8 mouse cellular contexts compared by ENCODE assay signal in genomic region chr5:146948508-146949088, GRCm38 (mm10). TPM values are rescaled to one million over a fixed set of nuclear protein-coding genes. Genes with fewer than 3 reads are reported as not detected.
DNase-seq lines count a peak whose midpoint lies in the region; ATAC-seq and TF ChIP-seq lines count a peak whose summit lies in the region.

Gene Gtf3a, plus strand, starts transcription at chr5:146948657.

- H3K9ac ChIP-seq in CH12.LX (ENCODE audit: insufficient read depth, low read depth): peak within 1 kb of the TSS; percentile 76
- peak within 1 kb of the TSS; percentile 81 for H3K9ac ChIP-seq in heart, embryonic 12.5 days
- peak within 1 kb of the TSS; percentile 83 for H3K9ac ChIP-seq in kidney, postnatal 0 days (ENCODE audit: low read depth, low read length)
- H3K9ac ChIP-seq in liver, embryonic 13.5 days: peak within 1 kb of the TSS; percentile 87
- H3K9ac ChIP-seq in stomach, embryonic 14.5 days (replicated peaks; ENCODE audit: low read depth, low read length): peak within 1 kb of the TSS; percentile 84

- H3K27ac ChIP-seq in CH12.LX (ENCODE audit: insufficient read depth, low read depth): peak within 1 kb of the TSS; percentile 39; the same call in 1 of the 2 replicates
- peak within 1 kb of the TSS; percentile 82 for H3K27ac ChIP-seq in brown adipose tissue, adult 24 weeks (replicated peaks; ENCODE audit: low read depth, low read length)
- H3K27ac ChIP-seq in heart, embryonic 12.5 days (ENCODE audit: poor library complexity, severe bottlenecking): peak within 1 kb of the TSS; percentile 53; the same call in 1 of the 2 replicates
- H3K27ac ChIP-seq in kidney, postnatal 0 days: peak within 1 kb of the TSS; percentile 87
- H3K27ac ChIP-seq in liver, embryonic 13.5 days: peak within 1 kb of the TSS; percentile 78
- peak within 1 kb of the TSS; percentile 88 for H3K27ac ChIP-seq in stomach, embryonic 14.5 days (ENCODE audit: low read length)

- WGBS in heart, embryonic 12.5 days: under 1% methylated on average over 62 of the region's 62 CpGs
- WGBS in kidney, postnatal 0 days: under 1% methylated on average over 58 of the region's 62 CpGs
- under 1% methylated on average over 62 of the region's 62 CpGs for WGBS in liver, embryonic 13.5 days (ENCODE audit: insufficient replicate concordance)
- under 1% methylated on average over 62 of the region's 62 CpGs for WGBS in stomach, embryonic 14.5 days

- H3K4me1 ChIP-seq in CH12.LX (ENCODE audit: control insufficient read depth in 1 of 2, insufficient read depth in 2 of 2): peaks cover 0 to 18% of the 10 kb centered on the region in 2 experiments; a peak in 2 of 4 replicates
- peaks cover 11% of the 10 kb centered on the region; the same call in 1 of the 2 replicates for H3K4me1 ChIP-seq in brown adipose tissue, adult 24 weeks (ENCODE audit: control insufficient read depth, insufficient read depth, insufficient read length, low read length)
- H3K4me1 ChIP-seq in heart, embryonic 12.5 days (replicated peaks): peaks cover 11% of the 10 kb centered on the region; the same call in 1 of the 2 replicates
- 0 out of 2 replicates have a peak, but pooled peaks cover 3% of the 10 kb centered on the region for H3K4me1 ChIP-seq in kidney, postnatal 0 days (replicated peaks; ENCODE audit: insufficient read depth, low read length)
- peaks cover 30% of the 10 kb centered on the region for H3K4me1 ChIP-seq in liver, embryonic 13.5 days (replicated peaks)
- peaks cover 12% of the 10 kb centered on the region; the same call in 1 of the 2 replicates for H3K4me1 ChIP-seq in stomach, embryonic 14.5 days (ENCODE audit: control insufficient read depth, insufficient read depth, low read length)

- peak; percentile 91 for DNase-seq in CH12.LX (ENCODE audit: extremely low read depth)
- DNase-seq in kidney, postnatal 0 days (ENCODE audit: low spot score): peak; percentile 93
- DNase-seq in liver, embryonic 13.5 days: peak; percentile 73
- DNase-seq in natural killer cell, adult 2 months (ENCODE audit: low spot score in 2 of 2): peak; percentile 63 to 74

- H3K9me3 ChIP-seq in CH12.LX (replicated peaks; ENCODE audit: low read length): peaks cover 6% of the 10 kb centered on the region
- peaks cover 3% of the 10 kb centered on the region; the same call in 1 of the 2 replicates for H3K9me3 ChIP-seq in heart, embryonic 12.5 days (replicated peaks)
- no peaks in the 10 kb centered on the region for H3K9me3 ChIP-seq in kidney, postnatal 0 days (replicated peaks; ENCODE audit: low read length)
- 0 out of 2 replicates have a peak, but pooled peaks cover 2% of the 10 kb centered on the region for H3K9me3 ChIP-seq in liver, embryonic 13.5 days (replicated peaks)
- H3K9me3 ChIP-seq in stomach, embryonic 14.5 days (ENCODE audit: control insufficient read depth, low read depth, low read length): 0 out of 2 replicates have a peak, but pooled peaks cover 3% of the 10 kb centered on the region

- peak; percentile 88 for ATAC-seq in erythroid progenitor cell, adult 5-6 weeks (replicated peaks; ENCODE audit: low FRiP score, poor library complexity, severe bottlenecking)
- peak; percentile 94 for ATAC-seq in heart, embryonic 12.5 days (ENCODE audit: insufficient number of reproducible peaks, low FRiP score)
- ATAC-seq in kidney, postnatal 0 days (replicated peaks; ENCODE audit: low FRiP score, low read depth): peak; percentile 90
- peak; percentile 93 for ATAC-seq in liver, embryonic 13.5 days (ENCODE audit: low read depth)
- ATAC-seq in stomach, embryonic 14.5 days (ENCODE audit: insufficient number of reproducible peaks, insufficient read depth, low FRiP score, low read depth): peak; percentile 92

- dilution Hi-C loops in CH12.LX (cut with MboI; ENCODE audit: extremely low pct_ligation_motif_present, extremely low pct_unique_long_range_greater_than_20kb, low sequenced_read_pairs): no loop called here

- H3K27me3 ChIP-seq in CH12.LX (replicated peaks): no peaks in the 10 kb centered on the region
- H3K27me3 ChIP-seq in heart, embryonic 12.5 days (replicated peaks): no peaks in the 10 kb centered on the region
- no peaks in the 10 kb centered on the region for H3K27me3 ChIP-seq in kidney, postnatal 0 days (ENCODE audit: insufficient read depth, low read length)
- no peaks in the 10 kb centered on the region for H3K27me3 ChIP-seq in liver, embryonic 13.5 days
- H3K27me3 ChIP-seq in stomach, embryonic 14.5 days (ENCODE audit: control insufficient read depth, insufficient read depth, low read length): no peaks in the 10 kb centered on the region

- no peak for TF ChIP-seq RAD21 in CH12.LX (IDR thresholded peaks at IDR 0.05; ENCODE audit: low read depth, low read length)

- peaks cover 27 to 35% of the 10 kb centered on the region in 2 experiments for H3K36me3 ChIP-seq in CH12.LX (replicated peaks in 1 of 2; ENCODE audit: control insufficient read depth in 1 of 2, insufficient read depth in 1 of 2, low read length in 1 of 2)
- peaks cover 32% of the 10 kb centered on the region for H3K36me3 ChIP-seq in heart, embryonic 12.5 days
- peaks cover 24% of the 10 kb centered on the region for H3K36me3 ChIP-seq in kidney, postnatal 0 days (ENCODE audit: insufficient read depth, low read length)
- peaks cover 37% of the 10 kb centered on the region for H3K36me3 ChIP-seq in liver, embryonic 13.5 days
- H3K36me3 ChIP-seq in stomach, embryonic 14.5 days (ENCODE audit: control insufficient read depth, insufficient read depth, low read length): peaks cover 30% of the 10 kb centered on the region

- no peak for TF ChIP-seq EP300 in CH12.LX (IDR thresholded peaks at IDR 0.05; ENCODE audit: low read length)

- peaks cover 22% of the 10 kb centered on the region for H3K79me2 ChIP-seq in CH12.LX (replicated peaks; ENCODE audit: control insufficient read depth, extremely low read depth, insufficient read depth, poor library complexity, severe bottlenecking)

- H3K4me3 ChIP-seq in CH12.LX (replicated peaks in 1 of 3; ENCODE audit: low read depth in 2 of 3, low read length in 2 of 3, poor library complexity in 1 of 3): peak within 1 kb of the TSS; percentile 79 to 94 (median 90)
- H3K4me3 ChIP-seq in brown adipose tissue, adult 24 weeks (ENCODE audit: insufficient read depth, low read depth, low read length): peak within 1 kb of the TSS; percentile 67
- peak within 1 kb of the TSS; percentile 81 for H3K4me3 ChIP-seq in heart, embryonic 12.5 days
- peak within 1 kb of the TSS; percentile 69 for H3K4me3 ChIP-seq in kidney, postnatal 0 days (replicated peaks; ENCODE audit: low read depth, low read length)
- H3K4me3 ChIP-seq in liver, embryonic 13.5 days (replicated peaks): peak within 1 kb of the TSS; percentile 81
- peak within 1 kb of the TSS; percentile 75 for H3K4me3 ChIP-seq in stomach, embryonic 14.5 days (ENCODE audit: low read depth, low read length)

- peak; percentile 88 for TF ChIP-seq POLR2A in CH12.LX (IDR thresholded peaks at IDR 0.05; ENCODE audit: low read depth, low read length)

- peak within 1 kb of the TSS; percentile 90 for H3K4me2 ChIP-seq in CH12.LX (ENCODE audit: insufficient read depth, low read depth, poor library complexity, severe bottlenecking)
- peak within 1 kb of the TSS; percentile 89 for H3K4me2 ChIP-seq in heart, embryonic 12.5 days
- H3K4me2 ChIP-seq in kidney, postnatal 0 days (ENCODE audit: low read length): peak within 1 kb of the TSS; percentile 97
- peak within 1 kb of the TSS; percentile 93 for H3K4me2 ChIP-seq in liver, embryonic 13.5 days
- peak within 1 kb of the TSS; percentile 79 for H3K4me2 ChIP-seq in stomach, embryonic 14.5 days (replicated peaks; ENCODE audit: low read depth, low read length)

- in situ Hi-C loops in CH12.LX (cut with MboI; ENCODE audit: low pct_ligation_motif_present, low pct_unique_long_range_greater_than_20kb, low sequenced_read_pairs): loop anchor here (10.0 kb wide), 1 partner anchor 286 kb away; no protein-coding TSS in a partner anchor

- TF ChIP-seq CTCF in CH12.LX (conservative IDR thresholded peaks at IDR 0.05 in 1 of 2, IDR thresholded peaks at IDR 0.05 in 1 of 2; ENCODE audit: low read depth in 2 of 2, low read length in 2 of 2): no peak
- TF ChIP-seq CTCF in kidney, postnatal 0 days (IDR thresholded peaks at IDR 0.05; ENCODE audit: low read depth): peak; percentile 12; the same call in 1 of the 2 replicates

TF ChIP-seq in CH12.LX, 34 proteins besides CTCF, POLR2A, EP300 and RAD21 (continues in another document):
- TF ChIP-seq MAFK (IDR thresholded peaks at IDR 0.05; ENCODE audit: insufficient replicate concordance, low read length) (no peak), CHD2 (IDR thresholded peaks at IDR 0.05; ENCODE audit: low read length) (0 out of 2 replicates have a peak, but pooled peaks have one; percentile 21), CHD1 (IDR thresholded peaks at IDR 0.05; ENCODE audit: low read depth, low read length) (no peak; the same call in 1 of the 2 replicates), E2F4 (IDR thresholded peaks at IDR 0.05; ENCODE audit: insufficient replicate concordance, low read depth, low read length) (no peak), GABPA (IDR thresholded peaks at IDR 0.05; ENCODE audit: insufficient replicate concordance, low read depth, low read length) (no peak), RCOR1 (conservative IDR thresholded peaks at IDR 0.05; ENCODE audit: low read depth, low read length) (0 out of 2 replicates have a peak, but pooled peaks have one; percentile 16), BHLHE40 (IDR thresholded peaks at IDR 0.05; ENCODE audit: low read depth, low read length) (peak; percentile 89), SIN3A (IDR thresholded peaks at IDR 0.05; ENCODE audit: low read length) (peak; percentile 70; the same call in 1 of the 2 replicates), NRF1 (IDR thresholded peaks at IDR 0.05; ENCODE audit: low read depth, low read length) (peak; percentile 99), SMC3 (IDR thresholded peaks at IDR 0.05; ENCODE audit: low read depth, low read length) (no peak), NELFE (IDR thresholded peaks at IDR 0.05; ENCODE audit: low read depth, low read length) (peak; percentile 96), IRF4 (IDR thresholded peaks at IDR 0.05; ENCODE audit: low read depth, low read length) (peak; percentile 25; the same call in 1 of the 2 replicates), ZC3H11A (IDR thresholded peaks at IDR 0.05; ENCODE audit: low read depth, low read length) (no peak)

RNA-seq across cellular contexts. Expression of gene Gtf3a, which starts in this region (rescaled TPM):
- total RNA-seq in CH12.LX (2012; rRNA removed): 130 and 134 TPM in 2 replicates
- total RNA-seq in CH12.LX (2014; rRNA removed): 110 and 116 TPM in 2 replicates
- 133 and 134 TPM in 2 replicates for polyA plus RNA-seq in CH12.LX (2012; ENCODE audit: insufficient read length, low read depth)
- polyA plus RNA-seq in brown adipose tissue, adult 24 weeks (2012; ENCODE audit: insufficient read depth, insufficient read length, missing spikeins): 36.4 and 46.3 TPM in 2 replicates
- 20.9 and 21.0 TPM in 2 replicates for total RNA-seq in erythroid progenitor cell, adult 5-6 weeks (2015; ENCODE audit: low replicate concordance)
- 15.3 and 19.6 TPM in 2 replicates for total RNA-seq in erythroid progenitor cell, adult 5-6 weeks (2017; ENCODE audit: low replicate concordance)
- 82.3 and 85.5 TPM in 2 replicates for polyA plus RNA-seq in heart, embryonic 12.5 days (2016; fragmentation: Nextera tagmentation; extraction: Ambion mirVana)
- polyA plus RNA-seq in kidney, postnatal 0 days (2015; fragmentation: Nextera tagmentation; extraction: Ambion mirVana): 112 TPM in 2 replicates
- 77.0 and 84.6 TPM in 2 replicates for polyA plus RNA-seq in liver, embryonic 13.5 days (2015; fragmentation: Nextera tagmentation; extraction: Ambion mirVana)
- 121 and 122 TPM in 2 replicates for polyA plus RNA-seq in stomach, embryonic 14.5 days (2014; fragmentation: Nextera tagmentation; extraction: Ambion mirVana)

Comparison
In these comparisons a context has a peak if more than half of its experiments do, and no peak if none do; other contexts are left out.
1. Peak in every context shown above with its lines: DNase-seq, ATAC-seq, H3K4me3 ChIP-seq and H3K27ac ChIP-seq.
2. RNA of gene Gtf3a (total RNA-seq): 110 to 134 TPM in CH12.LX; 15.3 to 21.0 TPM in erythroid progenitor cell, adult 5-6 weeks; every median in the first group is over 4 times any median in the second.